Mouse (Mus musculus): ENCODE measurements at regions not wholly inside any gene's neighbourhood (a gene's known extent, or its start where the extent isn't known, plus 50 kb on each side); places are given as distances from the start of the nearest gene placed in this dataset.
A peak's percentile ranks its signal among the peaks of the same experiment; 100 is the strongest.

DNA sequence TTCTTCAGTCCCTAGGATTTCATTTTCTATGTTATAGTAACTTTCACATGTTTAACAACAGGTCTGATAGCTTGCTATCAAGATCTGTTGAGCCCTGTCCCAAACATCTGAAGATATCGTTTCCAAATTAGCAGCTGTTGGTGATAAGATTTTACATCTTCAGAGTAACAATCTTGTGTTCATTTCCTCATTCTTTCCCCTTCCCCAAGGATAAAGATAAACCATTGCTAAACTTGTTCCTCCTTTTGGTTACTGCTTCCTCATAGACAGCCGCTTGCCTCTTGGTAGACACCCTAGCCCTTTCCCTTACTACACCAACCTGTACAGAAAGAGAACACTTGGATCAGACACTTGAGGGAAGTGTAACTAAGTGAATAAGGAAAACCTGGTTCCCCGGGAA is 58.6 kb downstream of the Kcnrg start:
- DNase-seq (ENCODE audit: low spot score in 2 of 2): no peak

DNA sequence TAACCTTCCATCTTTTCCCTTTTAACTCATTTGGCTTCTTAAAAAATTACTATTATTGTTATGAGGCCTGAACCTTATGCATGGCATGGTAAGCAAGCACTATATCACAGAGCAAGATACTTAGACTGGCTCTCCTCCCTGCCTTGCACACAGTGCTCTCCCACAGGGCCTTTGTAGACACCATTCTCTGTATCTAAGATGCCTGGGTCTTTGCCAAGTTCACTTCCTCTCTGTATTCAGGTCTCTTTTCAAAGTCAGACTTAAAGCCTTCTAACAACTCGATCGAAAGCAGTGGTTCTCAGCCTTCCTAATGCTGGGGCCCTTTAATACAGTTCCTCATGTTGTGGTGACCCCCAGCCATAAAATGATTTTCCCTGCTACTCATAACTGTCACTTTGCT is 65.9 kb downstream of the Kcnrg start:
- no peak for DNase-seq (ENCODE audit: low spot score in 2 of 2)

DNA sequence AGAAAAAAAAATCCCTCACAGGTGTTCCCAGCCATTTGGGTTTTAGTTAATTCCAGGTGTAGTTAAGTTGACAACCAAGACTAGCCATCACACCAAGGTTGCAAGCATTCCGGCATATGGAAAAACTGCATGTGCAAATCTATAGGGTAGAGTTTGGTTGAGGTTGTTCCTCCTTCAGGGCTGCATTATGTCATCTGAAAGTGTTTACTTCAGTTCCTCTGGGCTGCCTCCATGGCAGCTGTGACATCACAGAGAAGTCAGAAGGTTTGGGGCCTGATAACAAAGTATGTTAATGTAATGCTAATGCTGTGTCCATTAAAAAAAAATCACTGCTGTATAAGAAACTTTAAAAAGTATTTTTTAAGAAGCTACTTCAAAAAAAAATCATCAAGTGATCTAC is 70.8 kb downstream of the Kcnrg start:
- DNase-seq (ENCODE audit: low spot score in 2 of 2): no peak

DNA sequence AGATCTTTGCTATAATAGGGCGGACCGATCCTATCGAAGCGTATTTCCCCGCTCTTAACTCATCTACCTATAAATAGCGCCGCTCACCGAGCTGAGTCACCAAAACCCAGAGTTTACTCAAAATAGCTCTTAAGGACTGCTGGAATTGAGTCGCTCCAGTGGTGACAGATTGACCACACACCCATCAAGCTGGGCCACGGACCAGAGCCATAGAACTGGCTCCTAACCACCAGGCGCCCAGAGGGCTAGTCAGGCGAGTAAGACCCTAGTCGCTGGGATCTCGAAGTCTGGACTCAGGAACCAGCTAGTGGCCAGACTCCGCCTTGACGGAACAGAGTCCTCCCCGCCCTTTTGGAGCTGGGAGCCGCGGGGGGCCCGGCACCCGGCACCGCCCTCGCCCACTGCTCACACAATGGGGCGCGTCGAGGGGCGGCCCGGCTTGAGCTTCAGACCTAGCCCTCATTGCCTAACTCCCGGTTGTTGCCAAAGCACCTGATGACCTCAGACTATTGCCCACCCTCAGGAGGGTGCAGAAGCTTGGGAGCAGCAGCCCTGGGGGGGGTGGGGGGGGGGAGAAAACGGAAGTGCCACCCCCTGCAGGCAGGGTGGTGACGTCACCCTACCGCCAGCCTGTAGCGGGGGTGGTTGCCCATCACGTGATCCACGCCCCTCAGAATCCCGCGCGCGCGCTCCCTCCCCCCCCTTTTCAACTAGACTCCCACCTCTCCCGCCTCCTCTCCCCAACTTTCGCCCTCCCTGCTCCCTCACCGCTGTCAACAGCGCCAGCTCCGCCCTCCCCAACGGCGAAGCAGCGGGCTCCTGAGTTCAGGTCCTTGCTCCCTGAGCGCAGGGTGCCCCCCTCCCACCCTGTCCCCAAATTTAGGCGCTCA is 73.8 kb downstream of the Kcnrg start:
- peak; percentile 89 to 93 for DNase-seq (ENCODE audit: low spot score in 2 of 2)

DNA sequence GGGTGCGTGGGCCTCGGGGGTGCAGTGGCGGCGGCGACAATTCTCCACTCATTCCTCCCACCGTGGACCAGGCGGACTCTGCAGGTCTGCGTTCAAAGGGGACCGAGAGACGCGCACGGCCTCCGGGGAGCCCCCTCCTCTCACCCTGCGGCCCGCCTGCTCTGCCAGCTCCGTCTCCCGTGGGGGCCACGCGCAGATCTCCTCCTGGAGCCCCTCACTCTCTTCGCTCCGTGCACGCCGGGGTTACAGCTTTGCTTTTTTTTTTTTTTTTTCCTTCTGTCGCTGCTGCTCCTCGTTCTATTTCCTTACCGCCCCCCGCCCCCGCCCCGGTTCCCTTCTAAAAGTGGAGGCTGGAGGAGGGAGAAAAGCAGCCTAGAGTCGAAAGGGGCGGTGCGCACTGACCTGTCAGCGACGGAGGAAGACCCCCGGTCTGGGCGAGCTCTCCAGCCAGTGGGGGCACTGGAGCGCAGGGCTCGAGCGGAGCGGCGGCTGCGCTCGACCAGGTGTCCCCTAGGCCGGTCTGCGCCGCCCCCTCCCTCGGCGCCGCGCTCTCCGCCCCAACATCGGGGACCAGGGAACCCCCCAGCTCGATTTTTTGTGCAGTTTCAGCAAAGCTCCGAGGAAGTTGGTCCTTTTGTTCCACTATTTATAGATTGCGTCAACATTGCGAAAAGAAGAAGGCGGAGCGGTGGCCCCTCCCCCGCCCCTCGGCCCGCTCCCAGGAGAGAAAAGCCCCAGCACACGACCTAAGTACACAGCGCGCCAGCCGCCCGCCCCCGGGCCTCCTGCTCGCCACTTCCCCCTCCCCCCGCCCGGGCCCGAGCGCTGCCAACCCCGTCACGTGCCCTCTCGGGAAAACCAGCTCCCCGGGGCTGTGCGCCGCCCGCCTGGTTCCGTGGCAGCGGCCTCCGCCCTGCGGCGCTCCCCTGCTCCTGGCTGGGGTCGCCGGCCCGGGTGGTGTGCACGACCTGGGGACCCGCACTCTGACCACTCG is 74.7 kb downstream of the Kcnrg start:
- peak; percentile 91 to 96 for DNase-seq (ENCODE audit: low spot score in 2 of 2)

DNA sequence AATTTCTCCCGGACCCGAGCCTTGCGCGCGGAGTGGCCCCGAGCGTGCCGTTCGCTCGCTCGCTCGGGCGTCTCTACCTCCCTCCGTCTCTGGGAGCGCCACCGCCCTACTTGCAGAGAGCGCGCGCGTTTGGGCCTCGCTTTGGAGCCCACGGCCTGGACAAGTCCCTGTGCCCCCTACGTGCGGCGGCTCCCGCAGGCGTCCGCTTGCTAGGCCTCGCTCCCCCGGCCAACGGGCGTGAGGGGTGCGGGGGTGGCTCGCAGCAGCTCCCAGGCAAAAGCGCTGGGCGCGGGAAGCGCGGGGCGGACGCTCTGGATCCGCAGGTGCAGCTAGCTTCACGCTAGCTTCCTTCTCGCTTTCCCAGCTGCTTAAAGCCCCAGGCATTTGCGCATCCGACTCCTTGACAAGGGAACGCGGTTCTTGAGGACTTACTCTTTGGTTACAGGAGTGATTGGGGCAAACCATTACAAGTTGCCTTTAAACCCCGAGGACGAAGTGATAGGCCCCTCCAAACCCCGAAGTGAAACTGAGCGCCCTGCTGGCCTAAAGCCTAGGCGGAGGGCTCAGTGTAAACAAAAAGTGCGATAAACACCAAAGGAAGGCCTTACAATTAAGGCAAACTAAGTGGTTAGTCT is 75.6 kb downstream of the Kcnrg start:
- peak; percentile 74 to 90 for DNase-seq (ENCODE audit: low spot score in 2 of 2)

GRCm38 (mm10) chr14:61683356-61683740 is 76.1 kb downstream of the Kcnrg start:
- DNase-seq (ENCODE audit: low spot score in 2 of 2): peak in 1 of 2 experiments; percentile 75

DNA sequence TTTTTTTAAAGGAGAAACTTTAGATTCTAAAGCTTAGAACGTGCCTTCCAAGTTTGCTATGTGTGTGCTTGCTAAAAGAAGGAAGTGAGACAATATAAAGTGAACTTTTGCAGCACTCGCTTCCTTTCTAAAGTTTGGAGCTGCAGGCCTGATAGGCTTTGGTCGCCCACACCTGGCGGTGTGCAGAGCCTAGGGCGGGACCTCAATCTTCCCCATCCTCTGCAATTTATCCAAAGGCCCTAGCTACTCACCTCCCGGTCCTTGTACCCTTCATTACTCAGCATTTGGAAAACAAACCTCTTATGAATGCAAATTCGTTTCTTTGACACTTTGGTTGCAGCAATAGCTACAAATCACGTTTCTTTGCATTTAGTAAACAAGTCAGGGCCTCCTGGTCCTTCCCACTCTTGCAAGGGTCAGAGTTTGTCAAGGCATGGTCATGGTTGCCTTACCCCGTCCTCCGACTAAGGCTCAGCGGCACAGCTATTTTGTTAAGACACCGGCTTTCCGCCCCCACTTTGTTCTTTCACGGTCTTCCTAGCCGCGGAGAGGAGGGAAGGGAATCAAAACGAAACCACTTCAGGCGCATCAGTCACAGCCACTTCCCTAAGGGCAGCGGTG is 76.6 kb downstream of the Kcnrg start:
- peak; percentile 45 to 74 for DNase-seq (ENCODE audit: low spot score in 2 of 2)

DNA sequence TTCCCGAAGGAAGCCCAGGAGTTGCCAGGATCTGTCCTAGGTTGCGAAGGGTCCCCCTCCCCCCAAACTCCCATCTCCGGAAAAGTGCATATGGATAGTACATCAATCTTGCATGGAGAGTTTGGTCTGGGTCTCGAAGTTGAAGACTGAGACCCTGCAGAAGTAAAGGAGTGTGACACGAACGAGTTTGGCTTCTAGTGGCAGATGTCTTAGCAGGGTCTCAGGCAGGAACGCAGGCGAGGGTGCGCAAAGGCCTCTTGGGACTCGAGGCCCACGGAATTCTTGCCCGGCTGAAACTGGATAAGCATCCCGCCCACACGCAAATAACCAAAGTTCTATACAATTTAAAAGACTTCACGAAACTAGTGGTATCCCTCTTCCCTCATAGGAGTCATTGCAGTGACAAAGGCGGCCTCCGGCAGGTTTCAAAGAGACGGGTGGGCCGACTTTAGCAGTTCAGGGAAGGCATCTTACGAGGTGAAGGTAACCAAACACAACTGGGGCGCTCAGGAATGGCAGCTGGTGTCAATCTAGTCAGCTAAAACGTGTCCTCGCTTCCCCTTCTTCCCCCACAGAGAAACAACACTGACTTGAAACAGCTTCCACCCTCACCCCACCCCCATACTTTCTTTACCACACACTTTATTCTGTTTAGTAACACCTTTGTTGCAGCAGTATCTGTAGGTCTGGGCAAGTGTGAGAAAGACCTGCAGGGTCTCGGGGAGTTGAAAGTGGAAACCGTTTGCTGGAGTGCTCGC is 77.4 kb downstream of the Kcnrg start:
- DNase-seq (ENCODE audit: low spot score in 2 of 2): peak; percentile 43 to 72

GRCm38 (mm10) chr14:61685231-61685800 is 78.1 kb downstream of the Kcnrg start:
- DNase-seq (ENCODE audit: low spot score in 2 of 2): no peak

DNA sequence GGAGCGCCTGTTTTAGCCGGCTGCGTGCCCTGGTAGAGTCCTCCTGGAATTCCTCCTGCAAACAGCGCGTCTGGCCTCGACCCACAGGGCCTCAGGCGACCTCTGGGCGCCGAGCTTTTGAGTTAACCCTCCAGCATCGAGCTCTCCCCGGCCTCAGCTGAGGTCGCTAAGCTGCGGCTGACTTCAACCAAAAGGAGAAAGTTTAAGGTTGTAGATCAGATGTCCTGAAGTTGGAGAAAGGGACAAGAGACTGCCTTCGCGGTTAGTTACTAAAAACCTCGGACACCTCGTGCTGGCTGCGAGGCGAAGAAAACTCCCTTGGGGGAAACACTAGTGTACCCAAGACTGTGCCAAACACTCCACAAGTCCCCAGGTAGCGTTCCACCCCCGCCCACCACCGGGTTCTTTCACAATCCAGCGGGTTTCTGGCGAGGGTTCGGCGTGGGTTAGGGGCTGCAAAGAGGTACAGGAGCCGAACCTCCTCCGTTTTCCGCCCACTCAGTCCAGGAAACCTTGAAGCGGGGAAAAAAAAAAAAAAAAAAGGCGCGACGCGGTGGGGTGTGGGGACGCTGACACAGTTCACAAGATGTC is 78.9 kb downstream of the Kcnrg start:
- DNase-seq (ENCODE audit: low spot score in 2 of 2): no peak

DNA sequence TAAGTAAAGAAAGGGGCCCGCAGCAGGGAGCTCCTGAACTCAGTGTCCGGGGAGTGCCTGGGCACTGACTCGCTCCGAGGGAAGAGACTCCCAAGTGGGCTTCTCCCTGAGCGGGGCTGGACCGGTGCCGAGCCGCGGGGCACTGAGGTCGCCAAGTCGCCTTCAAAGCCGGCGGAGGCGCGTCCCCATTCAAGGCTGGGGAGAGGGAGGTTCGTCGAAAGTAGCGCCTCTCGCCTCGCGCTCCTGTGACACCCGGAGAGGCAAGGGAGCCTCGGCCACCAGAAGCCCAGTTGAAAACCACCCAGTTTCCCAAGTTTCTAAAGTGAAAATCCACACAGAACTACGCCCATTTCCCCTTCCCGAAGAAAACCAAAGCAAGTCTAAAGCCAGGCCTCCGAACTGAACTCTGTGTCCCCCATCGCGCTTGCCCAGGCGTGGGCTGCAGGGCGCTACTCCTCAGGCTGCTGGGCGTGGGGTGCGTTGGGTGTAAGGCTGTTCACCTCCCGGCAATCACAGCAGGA is 79.6 kb downstream of the Kcnrg start:
- DNase-seq (ENCODE audit: low spot score in 2 of 2): peak; percentile 37 to 78

DNA sequence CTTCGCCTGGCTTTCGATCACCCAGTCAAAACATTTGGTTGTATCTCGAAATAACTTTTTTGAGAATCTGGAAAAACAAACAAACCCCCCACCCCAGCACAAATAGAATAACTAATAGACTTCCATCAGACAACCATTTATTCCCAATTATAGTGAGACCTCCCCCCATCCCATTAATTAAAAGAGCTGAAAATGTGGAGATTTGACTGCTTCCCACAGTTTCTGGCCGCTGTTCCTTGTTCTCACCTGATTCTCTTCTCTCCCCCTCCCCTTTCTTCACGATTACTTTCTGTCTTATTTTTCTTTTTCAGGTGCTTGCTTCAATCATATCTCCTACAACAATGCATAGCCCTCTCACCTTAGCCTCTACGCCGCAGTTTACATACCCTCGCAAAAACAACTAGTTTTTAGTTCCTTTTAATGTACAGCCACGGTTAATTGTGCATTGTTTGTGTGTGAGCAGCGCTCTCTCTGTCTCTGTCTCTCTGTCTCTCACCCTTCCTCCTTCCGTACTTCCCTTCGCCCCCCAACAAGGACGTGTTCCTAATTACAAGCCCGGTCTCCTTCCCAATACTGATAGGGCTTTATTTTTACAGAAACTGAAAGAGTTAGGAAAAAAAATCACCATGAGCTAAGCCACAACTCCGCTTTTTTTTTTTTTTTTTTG is 80.2 kb downstream of the Kcnrg start:
- DNase-seq (ENCODE audit: low spot score in 2 of 2): no peak

- DNase-seq (ENCODE audit: low spot score in 2 of 2): no peak
These were observed 80.8 kb downstream of the Kcnrg start for GRCm38 (mm10) chr14:61688013-61688520.

DNA sequence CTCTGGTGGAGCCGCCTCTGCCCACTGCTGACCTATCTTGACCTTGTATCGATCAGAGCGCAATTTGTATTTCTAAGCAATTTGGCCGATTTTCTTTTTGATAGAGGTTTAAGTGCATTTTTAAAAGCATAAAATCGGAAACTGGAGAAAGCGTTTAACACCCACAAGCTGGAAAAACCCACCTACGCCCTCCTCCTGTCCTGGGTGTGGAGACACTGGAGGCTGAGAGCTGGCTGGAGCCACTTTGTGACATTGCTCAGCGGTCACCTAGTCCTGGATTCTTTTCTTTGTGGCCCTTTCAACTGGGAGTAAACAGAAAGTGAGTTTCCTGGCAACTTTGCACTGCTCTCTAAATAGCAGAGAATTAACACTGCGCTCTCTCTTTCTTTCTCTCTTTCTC is 81.4 kb downstream of the Kcnrg start:
- no peak for DNase-seq (ENCODE audit: low spot score in 2 of 2)

GRCm38 (mm10) chr14:61689281-61689680 is 82.0 kb downstream of the Kcnrg start:
- DNase-seq (ENCODE audit: low spot score in 2 of 2): no peak

- no peak for DNase-seq (ENCODE audit: low spot score in 2 of 2)
These were observed 82.5 kb downstream of the Kcnrg start for GRCm38 (mm10) chr14:61689776-61690175.

GRCm38 (mm10) chr14:61691785-61692372 is 84.6 kb downstream of the Kcnrg start:
- no peak for DNase-seq (ENCODE audit: low spot score in 2 of 2)

DNA sequence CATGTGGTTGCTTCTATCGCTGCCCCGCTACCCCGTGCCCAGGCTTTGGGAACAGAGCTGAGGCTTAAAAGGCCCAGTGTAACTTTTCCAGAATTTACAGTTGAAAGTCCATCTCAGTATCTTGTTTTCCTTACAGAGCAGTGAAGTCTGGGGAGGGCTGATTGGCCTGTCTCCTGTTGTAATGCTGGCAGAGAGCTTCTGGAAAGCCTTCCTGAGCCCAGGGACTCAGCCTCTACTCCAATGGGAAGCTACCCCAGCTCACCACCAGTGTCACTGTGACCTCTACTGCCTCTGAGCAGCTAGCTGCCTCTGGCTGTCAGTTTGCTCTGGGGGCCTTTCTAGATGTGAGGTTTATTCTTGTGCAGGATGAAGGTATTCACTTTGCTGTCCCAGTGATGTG is 87.5 kb downstream of the Kcnrg start:
- DNase-seq (ENCODE audit: low spot score in 2 of 2): no peak

Data from spleen, postnatal 4 days (tissue).